Mouse (Mus musculus) ES-E14 (cell line): Measurements from ENCODE around the gene Wdpcp.

Experiments used
- CHD2 ChIP-seq: IDR thresholded peaks from 2 replicates; pipeline ENCODE4 v1.6.1; 2014; ENCODE audit warnings: mild to moderate bottlenecking, low read depth, low read length, inconsistent platforms
- HCFC1 ChIP-seq: IDR thresholded peaks from 2 replicates; pipeline ENCODE4 v1.6.1; 2012; ENCODE audit warnings: low read length, inconsistent platforms, borderline replicate concordance; ENCODE audit not compliant: insufficient read depth
- MAFK ChIP-seq: IDR thresholded peaks from 2 replicates; pipeline ENCODE4 v1.6.1; 2014; ENCODE audit warnings: mild to moderate bottlenecking, low read depth, low read length, inconsistent platforms; ENCODE audit not compliant: insufficient read depth
- ZC3H11A ChIP-seq: IDR thresholded peaks from 2 replicates; pipeline ENCODE4 v1.6.1; 2012; ENCODE audit warnings: low read depth, mild to moderate bottlenecking, inconsistent platforms, low read length, borderline replicate concordance

GRCm38 (mm10) chr11:21569456-21570108 is 2.5 kb upstream of the Wdpcp start:
- TF ChIP-seq HCFC1 (no peak), CHD2 (no peak), MAFK (no peak), ZC3H11A (no peak)
